Mouse (Mus musculus) T-cell, adult 2 months (primary cell): ENCODE data around the gene Hoxc8.

Source experiments
- DNase-seq: peaks from one replicate; pipeline ENCODE4 v3.0.0; 2022; ENCODE audit warnings: low spot score

The Hoxc8 gene

GRCm38 (mm10) chr15:102990461-102991397 is at the start of gene Hoxc8:
Gene Hoxc8, plus strand, starts transcription at chr15:102990607.
- no peak for DNase-seq

- DNase-seq: no peak
Observed at GRCm38 (mm10) chr15:102942739-102943467, 47.5 kb upstream of the Hoxc8 start.

DNA sequence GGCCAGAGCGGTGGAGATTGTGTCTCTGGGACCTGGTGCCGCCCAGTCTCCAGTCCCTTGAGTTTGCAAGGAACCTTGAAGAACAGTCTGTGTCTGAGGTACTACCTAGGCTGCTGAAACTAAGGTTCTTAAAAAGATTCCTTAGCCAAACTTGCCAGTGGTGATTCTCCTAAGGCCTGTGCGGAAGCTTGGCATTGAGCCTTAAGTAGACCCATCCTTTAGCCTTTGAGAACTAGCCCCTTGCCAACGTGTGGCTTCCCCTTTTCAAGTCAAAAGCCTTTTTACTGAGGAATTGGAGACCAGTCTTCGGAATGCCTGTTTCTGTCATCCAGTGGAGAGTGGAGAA is 47.0 kb upstream of the Hoxc8 start:
- no peak for DNase-seq

GRCm38 (mm10) chr15:102945185-102946077 is 45.0 kb upstream of the Hoxc8 start:
- no peak for DNase-seq

DNA sequence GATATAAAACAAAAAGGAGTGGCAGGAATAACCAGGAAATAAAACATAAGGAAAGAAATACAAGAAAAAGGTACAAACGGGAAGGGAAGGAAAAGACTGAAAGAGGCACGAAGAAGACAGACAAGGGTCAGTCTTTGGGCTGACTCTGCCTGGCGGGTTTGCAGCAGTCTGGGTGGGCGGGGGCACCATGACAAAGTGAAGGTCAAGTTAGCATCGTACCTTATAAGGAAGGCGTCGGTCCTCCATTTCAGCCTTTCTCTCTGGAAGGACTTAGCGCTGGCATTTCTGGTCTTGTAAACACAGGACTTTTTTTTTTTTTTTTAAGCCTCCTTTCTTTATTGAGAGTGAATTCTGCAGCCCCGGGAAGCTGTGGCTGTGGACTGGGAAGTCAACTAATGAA is 43.1 kb upstream of the Hoxc8 start:
- DNase-seq: no peak

DNA sequence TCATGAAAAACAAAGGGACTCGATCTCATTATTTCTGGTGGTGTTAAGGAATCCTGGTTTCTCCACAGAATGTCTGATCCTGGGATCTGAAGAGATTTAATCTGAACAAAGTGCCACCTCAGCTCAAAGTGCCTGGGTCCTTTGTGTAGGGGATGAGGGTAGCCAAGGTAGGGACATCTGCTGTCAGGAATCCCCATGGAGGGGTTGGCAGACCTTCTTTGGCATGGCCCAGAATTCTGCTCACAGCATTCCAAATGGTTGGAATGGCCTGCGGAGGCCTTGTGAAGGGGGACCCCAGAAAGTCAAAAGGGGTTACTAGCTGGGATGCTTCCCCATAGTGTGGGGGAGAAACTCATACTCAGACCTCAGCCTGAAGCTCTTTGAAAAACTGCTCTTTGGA is 41.6 kb upstream of the Hoxc8 start:
- DNase-seq: no peak

- no peak for DNase-seq
Observed at GRCm38 (mm10) chr15:102949696-102950095, 40.7 kb upstream of the Hoxc8 start.

- no peak for DNase-seq
Observed at GRCm38 (mm10) chr15:102950877-102951276, 39.5 kb upstream of the Hoxc8 start.

GRCm38 (mm10) chr15:102953561-102953960 is 36.8 kb upstream of the Hoxc8 start:
- DNase-seq: no peak

- DNase-seq: no peak
Observed at GRCm38 (mm10) chr15:102954192-102955006, 36.0 kb upstream of the Hoxc8 start, which contains the start of gene Hoxc11. Gene Hoxc11, plus strand, starts transcription at chr15:102954427.

DNA sequence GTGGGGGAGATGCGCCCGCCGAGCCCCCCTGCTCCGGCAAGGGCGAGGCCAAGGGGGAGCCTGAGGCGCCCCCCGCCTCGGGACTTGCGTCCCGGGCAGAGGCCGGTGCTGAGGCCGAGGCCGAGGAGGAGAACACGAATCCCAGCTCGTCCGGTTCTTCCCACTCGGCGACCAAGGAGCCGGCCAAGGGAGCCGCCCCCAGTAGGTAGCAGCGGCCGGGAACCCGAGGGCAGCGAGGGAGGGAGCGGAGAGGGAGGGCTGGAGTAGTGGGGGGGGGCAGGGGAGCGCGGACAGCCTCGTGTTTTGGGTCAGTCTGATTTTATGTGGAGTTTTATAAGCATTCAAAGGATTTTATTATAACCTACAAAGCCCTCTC is 35.4 kb upstream of the Hoxc8 start:
- no peak for DNase-seq

GRCm38 (mm10) chr15:102955833-102956640 is 34.4 kb upstream of the Hoxc8 start:
- DNase-seq: no peak

GRCm38 (mm10) chr15:102956906-102957305 is 33.5 kb upstream of the Hoxc8 start:
- DNase-seq: no peak

DNA sequence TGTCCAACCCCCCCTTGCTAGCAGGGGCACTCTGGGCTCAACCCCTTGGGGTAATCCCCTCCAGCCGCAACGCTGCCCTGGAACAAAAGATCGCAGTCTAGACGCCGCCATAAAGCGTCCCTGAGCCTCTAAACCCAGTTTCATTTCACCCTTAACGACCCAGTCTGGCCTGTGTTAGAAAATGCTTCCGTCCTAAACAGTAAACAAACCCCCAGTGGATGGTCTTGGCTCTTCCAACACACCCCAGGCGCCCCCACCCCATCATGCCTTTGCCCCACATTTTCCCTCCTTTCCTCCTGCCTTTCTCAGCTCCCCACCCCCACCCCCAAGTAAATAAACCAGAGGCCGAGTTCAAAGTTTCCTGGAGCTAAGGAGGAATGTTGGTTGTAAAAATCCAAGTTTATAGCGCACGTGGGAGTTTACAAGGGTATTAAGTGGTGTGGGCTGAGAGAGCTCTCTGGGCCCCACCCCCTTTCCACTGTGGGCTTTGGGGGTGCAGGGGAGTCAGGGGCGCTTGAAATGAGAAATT is 30.7 kb upstream of the Hoxc8 start:
- no peak for DNase-seq

- DNase-seq: no peak
Observed at GRCm38 (mm10) chr15:102961728-102962127, 28.7 kb upstream of the Hoxc8 start.

- no peak for DNase-seq
Observed at GRCm38 (mm10) chr15:102962492-102962891, 27.9 kb upstream of the Hoxc8 start.

- no peak for DNase-seq
Observed at GRCm38 (mm10) chr15:102963259-102963658, 27.1 kb upstream of the Hoxc8 start.

- DNase-seq: no peak
Observed at GRCm38 (mm10) chr15:102963671-102964640, 26.5 kb upstream of the Hoxc8 start.
